Mouse (Mus musculus) brown adipose tissue, adult 24 weeks (tissue): ENCODE measurements at regions not wholly inside any gene's neighbourhood (a gene's known extent, or its start where the extent isn't known, plus 50 kb on each side); places are given as distances from the start of the nearest gene placed in this dataset.

ENCODE experiments used
- H3K27ac ChIP-seq: fragments of 200-500 bp; replicated peaks from 2 replicates; pipeline ENCODE4 v1.5.1; 2012; ENCODE audit warnings: low read depth, mild to moderate bottlenecking, low read length
- H3K4me1 ChIP-seq: fragments of 200-500 bp; 2 replicates; pipeline ENCODE4 v1.6.1; 2012; ENCODE audit warnings: low read length, mixed read lengths; ENCODE audit not compliant: control insufficient read depth, insufficient read depth, insufficient read length
- H3K4me3 ChIP-seq: fragments of 200-500 bp; 2 replicates; pipeline ENCODE4 v1.5.1; 2012; ENCODE audit warnings: low read depth, mild to moderate bottlenecking, low read length, moderate library complexity; ENCODE audit not compliant: insufficient read depth

- Histone ChIP-seq H3K27ac (no peak overlapping the region), H3K4me1 (no peaks in the 10 kb centered on the region), H3K4me3 (no peak overlapping the region)
These were observed 186.7 kb downstream of the Dyrk2 start for GRCm38 (mm10) chr10:118683356-118683755.

DNA sequence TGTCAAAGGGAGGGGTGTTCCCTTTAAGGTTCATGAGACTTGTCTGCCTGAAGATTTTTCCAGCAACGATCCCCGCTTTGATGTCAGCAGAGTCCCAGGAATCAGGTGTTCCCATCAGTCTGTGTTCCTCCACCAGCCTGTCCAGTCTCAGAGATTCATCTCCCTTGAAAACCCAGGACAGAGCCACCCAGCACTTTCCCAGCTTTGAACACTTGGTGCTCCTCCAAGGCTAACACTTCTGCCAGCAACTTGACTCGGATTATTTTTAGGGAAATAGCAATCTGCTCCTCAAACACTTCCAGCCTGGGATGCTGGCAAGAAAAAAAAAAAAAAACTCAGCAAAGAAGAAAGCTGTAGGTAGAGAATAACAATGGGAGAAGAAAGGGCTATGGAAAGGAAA lies 170.7 kb downstream of the Dyrk2 start:
- Histone ChIP-seq H3K27ac (no peak overlapping the region), H3K4me1 (no peaks in the 10 kb centered on the region), H3K4me3 (no peak overlapping the region)

DNA sequence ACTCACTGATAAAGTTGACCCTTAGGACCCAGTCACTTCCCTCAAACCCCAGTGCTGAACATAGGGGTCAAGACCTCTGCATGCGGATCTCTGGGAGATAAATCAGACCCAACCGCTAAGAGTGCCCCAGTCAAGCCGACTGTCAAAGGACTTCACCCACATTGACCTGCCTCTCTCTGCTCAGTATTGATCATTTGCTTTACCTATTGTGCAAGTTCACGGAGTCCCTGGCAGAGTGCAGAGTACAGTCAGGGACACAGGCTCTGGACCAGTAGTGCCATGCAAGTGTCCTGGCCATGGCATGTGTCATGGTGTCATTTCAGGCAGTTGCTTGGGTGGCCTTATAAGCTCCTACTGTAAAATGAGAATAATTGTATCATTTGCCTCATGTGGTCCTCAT lies 169.9 kb downstream of the Dyrk2 start:
- Histone ChIP-seq H3K27ac (no peak overlapping the region), H3K4me3 (no peak overlapping the region), H3K4me1 (no peaks in the 10 kb centered on the region)

- Histone ChIP-seq H3K27ac (no peak overlapping the region), H3K4me1 (no peaks in the 10 kb centered on the region), H3K4me3 (no peak overlapping the region)
These were observed 164.0 kb downstream of the Dyrk2 start for GRCm38 (mm10) chr10:118706020-118706419.

DNA sequence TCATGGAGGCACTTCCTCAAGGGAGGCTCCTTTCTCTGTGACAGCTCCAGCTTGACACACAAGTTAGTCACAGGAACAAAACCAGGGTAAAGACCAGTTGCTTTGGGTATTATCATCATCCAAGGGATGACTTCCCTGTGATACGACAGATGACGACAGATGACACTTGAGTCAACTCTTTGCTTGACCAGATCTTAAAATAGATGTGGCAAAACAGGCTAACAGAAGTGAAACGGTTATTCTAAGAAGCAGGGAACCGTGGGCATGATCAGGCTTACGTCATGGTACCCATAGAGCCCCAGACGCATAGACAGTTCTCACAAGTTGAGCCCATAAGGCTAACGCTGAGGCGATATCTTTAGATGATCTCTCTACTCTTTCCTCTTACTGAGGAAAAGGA lies 160.3 kb downstream of the Dyrk2 start:
- H3K27ac ChIP-seq: no peak overlapping the region
- no peak overlapping the region for H3K4me3 ChIP-seq
- H3K4me1 ChIP-seq: no peaks in the 10 kb centered on the region; the same call in 1 of the 2 replicates

DNA sequence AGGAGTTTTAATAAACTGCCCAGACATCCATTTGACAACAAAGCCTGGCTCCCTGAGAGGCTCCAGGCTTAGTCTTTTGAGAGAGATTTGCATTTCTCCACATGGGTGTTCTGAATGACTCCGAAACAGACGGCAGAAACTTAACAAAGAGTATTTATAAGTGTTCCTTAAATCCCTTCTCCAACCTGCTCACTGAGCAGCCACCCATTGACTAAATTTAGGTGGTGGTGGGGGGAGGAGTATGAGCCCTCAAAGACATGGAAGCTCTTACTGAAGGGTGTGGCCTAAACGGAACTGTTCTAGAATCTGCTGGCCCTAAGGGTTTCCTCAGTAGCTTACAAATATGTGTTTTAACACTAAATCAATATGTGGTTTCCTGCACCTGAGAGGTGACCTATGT lies 158.5 kb downstream of the Dyrk2 start:
- no peak overlapping the region for H3K4me3 ChIP-seq
- H3K27ac ChIP-seq: no peak overlapping the region
- no peaks in the 10 kb centered on the region; the same call in 1 of the 2 replicates for H3K4me1 ChIP-seq

- Histone ChIP-seq H3K4me3 (no peak overlapping the region), H3K27ac (no peak overlapping the region), H3K4me1 (no peaks in the 10 kb centered on the region; the same call in 1 of the 2 replicates)
These were observed 158.1 kb downstream of the Dyrk2 start for GRCm38 (mm10) chr10:118711951-118712350.

DNA sequence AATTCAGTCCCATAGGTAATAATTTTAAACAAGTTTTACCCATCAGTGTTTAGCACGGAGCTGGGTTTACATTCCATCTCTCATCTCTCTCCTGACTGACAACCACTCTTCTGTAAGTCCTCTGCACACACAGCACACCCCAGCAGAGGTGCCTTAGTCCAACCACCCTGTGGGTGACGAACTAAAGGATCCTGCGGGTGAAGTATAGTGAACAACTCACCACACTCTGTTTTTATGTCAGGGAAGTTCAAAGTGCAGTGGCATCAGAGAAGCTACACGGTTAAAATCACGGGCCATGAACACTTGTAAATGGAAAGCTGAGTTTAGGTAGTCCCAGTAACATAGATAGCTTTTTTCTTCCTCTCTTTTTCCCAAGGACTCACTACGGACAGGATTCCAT lies 157.1 kb downstream of the Dyrk2 start:
- no peaks in the 10 kb centered on the region; the same call in 1 of the 2 replicates for H3K4me1 ChIP-seq
- no peak overlapping the region for H3K4me3 ChIP-seq
- no peak overlapping the region for H3K27ac ChIP-seq

DNA sequence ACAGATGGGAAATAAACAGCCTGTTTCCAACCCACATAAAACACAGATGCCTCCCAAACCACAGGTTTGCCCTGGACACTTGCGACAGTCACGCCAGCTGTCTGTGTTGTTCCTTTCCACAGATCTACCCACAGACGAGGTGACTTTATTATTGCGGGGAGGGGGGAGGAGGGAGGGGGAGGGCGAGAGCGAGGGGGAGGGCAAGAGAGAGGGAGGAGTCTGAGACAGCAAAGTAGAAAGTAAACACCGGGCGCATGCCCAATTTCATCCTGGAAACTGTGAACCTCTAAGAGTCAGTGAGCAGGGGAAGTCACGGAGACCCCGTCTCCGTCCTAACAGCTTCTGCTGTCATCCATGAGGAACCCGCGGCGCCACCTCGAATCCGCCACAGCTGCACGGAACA lies 155.8 kb downstream of the Dyrk2 start:
- no peaks in the 10 kb centered on the region; the same call in 1 of the 2 replicates for H3K4me1 ChIP-seq
- no peak overlapping the region for H3K4me3 ChIP-seq
- H3K27ac ChIP-seq: no peak overlapping the region

- no peak overlapping the region for H3K27ac ChIP-seq
- H3K4me1 ChIP-seq: no peaks in the 10 kb centered on the region; the same call in 1 of the 2 replicates
- no peak overlapping the region for H3K4me3 ChIP-seq
These were observed 155.4 kb downstream of the Dyrk2 start for GRCm38 (mm10) chr10:118714595-118714994.

GRCm38 (mm10) chr10:118720630-118721029 lies 149.4 kb downstream of the Dyrk2 start:
- no peak overlapping the region for H3K27ac ChIP-seq
- peaks cover 7% of the 10 kb centered on the region; the same call in 1 of the 2 replicates for H3K4me1 ChIP-seq

GRCm38 (mm10) chr10:118722132-118722551 lies 147.9 kb downstream of the Dyrk2 start:
- H3K4me3 ChIP-seq: no peak overlapping the region
- H3K4me1 ChIP-seq: peaks cover 7% of the 10 kb centered on the region; the same call in 1 of the 2 replicates
- H3K27ac ChIP-seq: peak overlapping the region; percentile 48; the same call in 1 of the 2 replicates

More at GRCm38 (mm10) chr10:118720630-118721029, 149.4 kb downstream of the Dyrk2 start:
- H3K4me3 ChIP-seq: no peak overlapping the region

DNA sequence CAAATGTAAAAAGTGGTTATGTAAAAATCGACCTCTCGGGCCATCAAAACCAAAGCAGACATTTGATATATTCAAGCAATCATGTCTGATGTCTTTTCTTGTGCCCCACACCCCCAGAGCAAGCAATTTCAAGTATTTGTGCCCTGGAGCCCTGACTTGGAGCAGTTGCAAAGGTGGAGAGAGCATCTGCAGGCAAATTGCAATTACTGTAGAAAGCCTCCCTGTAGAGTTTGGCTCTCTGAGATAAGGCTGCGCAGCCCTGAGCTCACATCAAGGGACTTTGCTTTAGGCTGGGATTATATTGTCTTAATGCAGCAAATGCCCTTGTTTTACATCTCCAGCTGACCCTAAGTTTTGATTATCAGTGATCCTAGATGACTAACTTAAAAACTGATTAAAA lies 147.3 kb downstream of the Dyrk2 start:
- Histone ChIP-seq H3K4me3 (no peak overlapping the region), H3K4me1 (peaks cover 7% of the 10 kb centered on the region; the same call in 1 of the 2 replicates), H3K27ac (peak overlapping the region; percentile 48; the same call in 1 of the 2 replicates)

DNA sequence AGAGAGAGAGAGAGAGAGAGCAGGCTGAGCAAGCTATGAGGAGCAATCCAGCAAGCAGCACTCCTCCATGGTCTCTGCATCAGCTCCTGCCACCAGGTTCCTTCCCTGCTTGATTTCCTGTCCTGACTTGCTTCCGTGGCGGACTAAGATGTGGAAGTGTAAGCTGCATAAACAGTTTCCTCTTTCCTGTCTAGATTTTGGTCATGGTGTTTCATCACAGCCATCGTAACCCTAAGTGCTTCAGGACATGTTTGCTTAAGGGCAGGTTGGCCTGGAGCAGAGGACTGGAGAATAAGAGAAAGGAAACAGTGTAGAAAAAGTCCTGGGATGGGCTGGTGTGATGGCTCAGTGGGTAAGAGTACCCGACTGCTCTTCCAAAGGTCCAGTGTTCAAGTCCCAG lies 133.9 kb downstream of the Dyrk2 start:
- no peak overlapping the region for H3K27ac ChIP-seq
- H3K4me3 ChIP-seq: no peak overlapping the region
- peaks cover 9% of the 10 kb centered on the region; the same call in 1 of the 2 replicates for H3K4me1 ChIP-seq

- H3K4me3 ChIP-seq: no peak overlapping the region
- H3K27ac ChIP-seq: peak overlapping the region; percentile 79
- H3K4me1 ChIP-seq: peaks cover 9% of the 10 kb centered on the region; the same call in 1 of the 2 replicates
These were observed 132.9 kb downstream of the Dyrk2 start for GRCm38 (mm10) chr10:118737064-118737463.

- no peak overlapping the region for H3K27ac ChIP-seq
- H3K4me1 ChIP-seq: peaks cover 9% of the 10 kb centered on the region; the same call in 1 of the 2 replicates
- H3K4me3 ChIP-seq: no peak overlapping the region
These were observed 130.0 kb downstream of the Dyrk2 start for GRCm38 (mm10) chr10:118739849-118740481.
